Mouse (Mus musculus) lung, adult 18-20 months (tissue): ENCODE measurements around the gene Gm20388.

ENCODE experiments used
- DNase-seq, 2 experiments: peaks; one replicate each; pipeline ENCODE4 v3.0.0; 2022; ENCODE audit warnings: mixed read lengths in 2 of 2

Gene Gm20388

DNA sequence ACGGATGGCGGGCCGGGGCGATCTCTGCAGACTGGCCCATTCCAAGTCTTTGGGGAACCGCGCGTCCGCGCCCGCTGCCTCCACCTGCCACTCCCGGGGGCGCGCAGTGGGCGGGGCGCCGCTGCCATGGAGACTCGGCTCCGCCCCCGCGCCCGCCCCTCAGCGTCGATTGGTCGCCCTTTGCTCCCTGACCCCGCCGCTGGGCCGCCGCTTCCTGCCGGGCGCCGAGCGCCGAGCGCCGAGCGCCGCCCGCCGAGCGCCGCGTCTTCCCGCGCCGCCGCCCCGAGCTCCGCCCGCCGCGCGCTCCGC lies 4320.5 kb downstream of the Gm20388 start, which contains the start of gene Galnt2:
Gene Galnt2 (plus strand): TSS at position 216 of the 309 bp plus-strand sequence.
- DNase-seq = peak; percentile 87 to 88

GRCm38 (mm10) chr8:124231485-124232279 lies 4321.0 kb downstream of the Gm20388 start:
- peak; percentile 58 to 63 for DNase-seq

DNA sequence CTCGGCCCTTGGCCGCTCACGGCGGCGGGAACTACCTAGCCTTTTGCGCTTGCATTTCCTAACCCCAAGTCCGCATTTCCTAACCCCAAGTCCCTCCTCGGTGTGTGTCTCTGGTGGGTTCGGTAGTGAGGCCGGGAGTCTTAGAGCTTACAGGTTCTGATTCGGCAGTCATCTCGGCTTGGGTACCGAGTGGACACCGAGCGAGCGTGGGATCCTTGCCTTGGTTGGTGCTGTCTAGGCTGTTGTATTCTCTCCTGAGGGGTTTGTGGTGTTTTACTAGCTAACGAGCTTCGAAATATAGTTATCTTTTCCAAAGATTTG lies 4321.6 kb downstream of the Gm20388 start:
- DNase-seq = no peak

GRCm38 (mm10) chr8:124234496-124234895 lies 4323.9 kb downstream of the Gm20388 start:
- no peak for DNase-seq

DNA sequence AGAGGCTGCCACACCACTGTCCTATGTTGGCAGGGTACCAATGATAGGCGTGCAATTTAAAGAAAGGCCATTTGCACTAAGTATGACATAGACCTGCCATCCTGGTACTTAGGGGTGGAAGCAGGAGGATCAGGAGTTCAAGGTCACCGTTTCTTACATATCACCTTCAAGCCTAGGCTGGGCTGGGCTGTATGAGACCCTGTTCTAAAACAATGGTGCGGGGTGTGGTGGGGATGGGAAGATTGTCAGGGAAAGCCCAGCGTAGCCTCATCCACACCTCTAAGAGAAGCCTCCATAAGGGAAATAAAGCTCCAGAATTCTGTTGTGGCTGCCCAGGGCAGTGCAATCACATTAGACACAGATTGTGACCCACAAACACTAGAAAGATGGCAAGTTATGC lies 4324.9 kb downstream of the Gm20388 start:
- no peak for DNase-seq

DNA sequence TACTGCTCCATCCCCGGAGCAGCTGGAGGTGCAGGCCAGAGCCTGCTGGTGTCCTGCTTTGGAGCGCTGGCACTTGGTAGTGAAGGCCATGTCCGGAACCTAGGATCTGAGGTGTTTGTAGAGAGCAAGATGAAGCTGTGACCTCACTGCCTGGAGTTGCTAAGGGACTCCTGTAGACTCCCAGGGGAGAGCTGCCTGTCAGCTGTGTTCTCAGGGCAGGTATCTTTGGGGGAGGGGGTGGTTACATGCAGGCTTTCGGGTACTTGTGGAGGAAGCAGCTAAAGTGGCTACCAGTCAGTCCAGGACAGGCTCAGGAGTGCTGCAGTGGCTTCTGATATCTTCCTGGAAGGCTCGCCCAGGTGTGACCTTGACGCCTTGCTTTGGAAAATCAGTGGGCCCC lies 4328.7 kb downstream of the Gm20388 start:
- no peak for DNase-seq

DNA sequence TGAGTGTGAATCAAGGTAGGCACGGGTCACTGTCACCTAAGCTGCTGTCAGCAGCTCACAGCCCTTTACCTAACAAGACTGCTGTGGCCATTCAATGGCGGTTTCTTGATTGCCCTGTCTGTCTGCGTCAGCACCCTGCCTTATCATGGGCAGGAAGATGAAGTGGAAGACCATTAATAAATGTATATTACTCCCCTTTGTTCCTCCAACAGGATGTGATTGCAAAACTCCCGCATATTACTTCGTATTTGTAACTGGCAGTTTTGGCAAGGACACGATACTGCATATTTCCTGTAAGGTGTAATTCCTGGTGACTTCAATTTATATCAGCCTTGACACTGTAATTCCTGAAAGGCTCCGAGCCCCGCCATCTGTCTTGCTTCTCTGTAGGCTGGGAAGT lies 4330.3 kb downstream of the Gm20388 start:
- DNase-seq = no peak

DNA sequence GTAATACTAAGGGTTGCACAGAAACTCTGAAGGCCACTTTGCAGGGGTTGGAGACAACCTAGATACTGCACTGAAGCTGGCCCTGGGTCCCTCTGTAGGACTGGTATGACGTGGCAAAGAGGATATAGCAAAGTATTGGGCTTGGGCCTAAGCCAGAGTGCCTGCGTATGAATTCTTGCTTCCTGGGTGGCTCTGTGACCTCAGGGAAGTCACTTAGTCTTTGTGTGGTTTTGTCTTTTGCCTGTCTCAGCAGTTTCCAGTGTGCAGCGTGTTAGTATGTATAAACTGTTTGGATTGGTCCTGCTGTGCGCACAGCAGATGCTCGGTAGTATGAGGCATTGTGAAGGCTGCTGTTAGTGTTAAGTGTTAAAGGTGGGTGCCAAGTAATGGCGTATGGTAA lies 4331.6 kb downstream of the Gm20388 start:
- DNase-seq = peak; percentile 45 to 52

- DNase-seq = no peak
Measured at GRCm38 (mm10) chr8:124242913-124243312, 4332.3 kb downstream of the Gm20388 start.

DNA sequence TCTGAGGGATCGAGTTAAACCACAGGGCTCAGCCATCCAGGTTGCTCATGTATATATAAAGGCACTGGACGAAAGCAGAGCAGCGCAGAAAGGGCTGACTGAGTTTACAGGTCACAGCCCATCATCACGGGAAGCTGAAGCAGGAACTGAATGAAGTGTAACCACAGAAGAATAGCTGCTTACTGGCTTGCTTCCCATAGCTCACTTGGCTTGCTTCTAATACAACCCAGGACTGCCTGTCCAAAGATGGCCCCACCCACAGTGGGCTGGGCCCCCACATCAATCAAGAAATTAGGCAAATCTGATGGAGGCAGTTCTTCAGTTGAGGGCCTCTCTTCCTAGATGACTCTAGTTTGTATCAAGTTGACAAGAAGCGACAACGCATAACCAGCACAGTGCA lies 4336.9 kb downstream of the Gm20388 start:
- DNase-seq = peak; percentile 53 to 63

DNA sequence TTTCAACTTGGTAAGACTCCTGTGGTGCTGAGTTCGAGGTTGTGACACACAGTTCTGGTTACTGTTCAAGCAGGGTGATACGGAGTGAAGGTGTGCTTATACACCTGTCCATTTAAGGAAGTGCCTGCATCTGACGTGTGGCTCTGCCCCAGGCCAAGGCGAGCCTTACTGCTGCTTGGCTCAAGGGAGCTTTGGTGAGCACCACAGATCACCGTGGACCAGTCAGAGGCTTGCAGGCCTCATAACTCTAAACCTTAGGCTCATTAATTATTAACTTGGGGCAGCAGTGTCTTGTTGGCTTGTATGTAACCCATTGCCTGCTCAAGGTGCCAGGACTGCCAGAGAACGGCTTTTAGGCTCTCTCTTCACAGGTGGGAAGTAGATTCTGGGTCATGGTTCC lies 4338.0 kb downstream of the Gm20388 start:
- DNase-seq = no peak

DNA sequence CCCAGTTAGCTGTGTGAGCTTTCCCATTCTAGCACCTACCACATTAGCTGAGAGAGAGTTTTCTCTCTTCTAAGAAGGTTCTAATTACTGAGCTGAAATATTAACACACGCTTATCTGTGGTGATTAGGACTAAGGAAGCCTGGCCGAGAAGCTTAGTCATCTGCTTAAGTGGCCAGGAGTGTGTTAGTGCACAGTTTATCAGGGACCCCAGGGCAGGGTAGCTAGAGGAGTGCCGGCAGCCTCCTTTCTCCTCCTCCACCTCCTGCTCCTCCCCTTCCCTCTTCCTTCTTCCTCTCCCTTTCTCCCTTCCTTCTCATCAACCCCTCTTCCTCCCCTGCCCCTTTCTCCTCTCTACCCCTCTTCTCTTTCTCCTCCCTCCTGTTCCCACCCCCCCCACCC lies 4339.6 kb downstream of the Gm20388 start:
- DNase-seq = no peak

- DNase-seq = peak; percentile 76 to 89
Measured at GRCm38 (mm10) chr8:124250785-124251184, 4340.1 kb downstream of the Gm20388 start.

DNA sequence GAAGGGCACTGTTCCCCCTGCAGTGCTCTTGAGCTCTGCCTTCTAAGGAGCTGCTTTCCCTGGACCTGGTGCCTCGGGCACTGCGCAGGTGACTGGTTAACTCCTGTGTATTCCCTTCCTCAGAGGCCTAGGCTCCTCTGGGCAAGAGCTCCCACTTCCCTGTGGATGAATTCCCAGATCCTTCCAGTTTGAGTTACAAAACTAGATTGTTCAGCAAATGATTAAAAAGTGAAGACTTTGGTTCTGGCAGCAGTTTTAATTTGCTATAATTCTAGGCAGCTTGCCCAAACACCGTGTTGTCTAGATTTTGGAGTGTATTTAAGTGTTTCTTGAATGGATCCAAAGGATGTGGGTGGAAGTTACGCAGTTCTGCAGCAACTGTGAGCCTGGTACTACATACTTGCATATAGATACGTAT lies 4341.9 kb downstream of the Gm20388 start:
- peak in 1 of 2 experiments; percentile 62 for DNase-seq

- DNase-seq = no peak
Measured at GRCm38 (mm10) chr8:124253939-124254338, 4343.3 kb downstream of the Gm20388 start.

- no peak for DNase-seq
Measured at GRCm38 (mm10) chr8:124256841-124257240, 4346.2 kb downstream of the Gm20388 start.

GRCm38 (mm10) chr8:124257363-124257762 lies 4346.7 kb downstream of the Gm20388 start:
- peak; percentile 71 to 81 for DNase-seq

- DNase-seq = no peak
Measured at GRCm38 (mm10) chr8:124259146-124259545, 4348.5 kb downstream of the Gm20388 start.

- DNase-seq = no peak
Measured at GRCm38 (mm10) chr8:124259925-124260324, 4349.3 kb downstream of the Gm20388 start.

DNA sequence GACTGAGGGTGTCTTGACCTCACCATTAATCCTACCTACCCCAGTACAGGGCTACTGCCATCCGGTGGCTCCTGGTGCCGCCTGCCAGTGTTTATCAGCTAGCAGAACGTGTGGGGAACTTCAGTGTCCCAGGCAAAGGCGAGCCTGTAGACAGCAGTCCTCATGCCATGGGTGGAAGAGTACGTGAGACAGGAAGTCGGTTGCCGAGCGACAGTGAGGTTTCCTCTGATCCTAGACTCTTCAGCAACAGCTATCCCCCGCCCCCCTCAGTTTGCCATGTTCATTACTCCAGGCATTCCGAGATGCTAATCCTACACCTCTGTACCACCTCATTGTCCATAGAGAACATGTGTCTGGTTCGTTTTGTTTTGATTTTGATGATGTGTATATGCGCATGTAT lies 4349.7 kb downstream of the Gm20388 start:
- DNase-seq = no peak

- no peak for DNase-seq
Measured at GRCm38 (mm10) chr8:124263058-124263457, 4352.4 kb downstream of the Gm20388 start.

- DNase-seq = no peak
Measured at GRCm38 (mm10) chr8:124264032-124264431, 4353.4 kb downstream of the Gm20388 start.

DNA sequence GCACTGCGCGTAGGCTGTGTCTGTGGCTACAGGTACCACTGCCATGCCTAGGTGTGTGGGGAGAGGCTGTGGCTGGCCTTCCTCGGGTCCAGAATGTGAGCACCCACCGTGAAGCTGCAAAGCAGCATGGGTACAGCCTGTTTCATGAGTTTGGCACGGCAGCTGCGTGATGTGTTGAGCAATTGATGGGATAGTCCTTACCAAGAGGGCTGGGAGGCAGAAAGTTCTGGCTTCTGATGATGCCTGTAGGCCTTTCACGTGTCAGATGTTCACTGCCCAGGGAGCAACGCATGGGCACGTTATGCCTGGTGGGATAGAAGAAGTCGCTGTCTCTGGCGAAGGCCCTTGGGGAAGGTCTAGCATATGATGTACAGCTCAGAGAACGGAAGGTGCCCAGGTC lies 4354.0 kb downstream of the Gm20388 start:
- no peak for DNase-seq

- DNase-seq = no peak
Measured at GRCm38 (mm10) chr8:124265130-124265529, 4354.5 kb downstream of the Gm20388 start.

DNA sequence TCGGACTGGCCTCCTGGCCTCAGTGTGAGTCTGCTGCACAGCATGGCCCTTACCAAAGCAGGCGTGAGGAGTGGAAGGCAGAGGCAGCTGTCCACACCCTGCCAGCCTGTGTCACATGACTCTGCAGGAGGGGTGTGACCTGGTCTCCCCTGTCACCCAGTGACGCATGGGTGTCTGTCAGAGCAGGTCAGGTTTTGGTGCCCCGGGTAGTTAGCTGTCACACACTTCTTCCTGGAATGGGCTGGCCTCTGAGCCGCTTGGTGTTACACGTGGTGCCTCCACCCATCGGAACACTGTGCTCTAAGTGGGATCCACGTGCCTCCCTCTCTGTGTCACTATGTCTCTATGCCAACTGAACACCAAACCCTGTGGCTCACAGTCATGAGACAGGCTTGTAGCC lies 4355.2 kb downstream of the Gm20388 start:
- peak; percentile 72 to 80 for DNase-seq
